Mouse (Mus musculus): Measurements from ENCODE around the gene 1700028J19Rik. TPM values are rescaled to one million over a fixed set of nuclear protein-coding genes. Genes with fewer than 3 reads are reported as not detected.
"Not testable (repeated sequence)": the region's sequence is repeated elsewhere in the genome, so short reads cannot be mapped to it uniquely, and the experiment has no call there.

The 1700028J19Rik gene
- polyA plus RNA-seq, 1 experiment from 2014 or later: 1.0 TPM

- DNase-seq (ENCODE audit: low spot score): peak; percentile 75
- WGBS: under 1% methylated on average over 23 of the region's 23 CpGs
- Histone ChIP-seq H3K4me3 (peak overlapping the region; percentile 93), H3K4me1 (replicated peaks) (peaks cover 32% of the 10 kb centered on the region), H3K36me3 (peaks cover 41% of the 10 kb centered on the region), H3K27ac (peak overlapping the region; percentile 97), H3K9me3 (no peaks in the 10 kb centered on the region), H3K27me3 (ENCODE audit: insufficient read depth, poor library complexity, severe bottlenecking) (no peaks in the 10 kb centered on the region)
These were observed 532 bp upstream of the 1700028J19Rik start for GRCm38 (mm10) chr7:44246984-44247470.

GRCm38 (mm10) chr7:44244080-44244479 is 2.4 kb downstream of the 1700028J19Rik start:
- WGBS: 50% methylated on average over 1 of the region's 1 CpGs
- Histone ChIP-seq H3K4me3 (no peak overlapping the region), H3K4me1 (replicated peaks) (peaks cover 22% of the 10 kb centered on the region)

DNA sequence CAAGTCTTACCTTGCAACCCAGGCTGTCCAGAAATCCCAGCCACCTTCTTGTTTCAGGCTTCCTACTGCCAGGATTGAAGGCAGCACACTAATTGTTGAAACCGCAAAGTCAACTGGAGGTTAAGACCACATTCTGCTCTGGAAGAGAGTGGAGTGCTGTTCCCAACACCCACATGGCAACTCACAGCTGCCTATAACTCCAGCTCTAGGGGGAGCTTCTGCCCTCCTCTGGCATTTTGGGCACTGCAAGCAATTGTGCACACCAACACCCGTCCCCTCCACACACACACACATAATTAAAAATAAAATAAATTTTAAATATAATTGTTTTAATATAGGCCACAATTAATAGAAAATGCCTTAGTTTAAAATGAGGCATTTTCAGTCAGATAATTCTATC is 5.3 kb downstream of the 1700028J19Rik start:
- 72% methylated on average over 2 of the region's 2 CpGs for WGBS
- Histone ChIP-seq H3K9me3 (0 out of 2 replicates have a peak, but pooled peaks cover 5% of the 10 kb centered on the region), H3K4me3 (no peak overlapping the region), H3K27ac (no peak overlapping the region), H3K36me3 (no peaks in the 10 kb centered on the region), H3K27me3 (ENCODE audit: insufficient read depth, poor library complexity, severe bottlenecking) (no peaks in the 10 kb centered on the region), H3K4me1 (replicated peaks) (peaks cover 9% of the 10 kb centered on the region)
- DNase-seq (ENCODE audit: low spot score): no peak

More at GRCm38 (mm10) chr7:44244080-44244479, 2.4 kb downstream of the 1700028J19Rik start:
- Histone ChIP-seq H3K9me3 (0 out of 2 replicates have a peak, but pooled peaks cover 5% of the 10 kb centered on the region), H3K27me3 (ENCODE audit: insufficient read depth, poor library complexity, severe bottlenecking) (no peaks in the 10 kb centered on the region), H3K27ac (no peak overlapping the region), H3K36me3 (peaks cover 14% of the 10 kb centered on the region)
- DNase-seq (ENCODE audit: low spot score): no peak

GRCm38 (mm10) chr7:44240712-44241111 is 5.8 kb downstream of the 1700028J19Rik start:
- H3K27ac ChIP-seq: no peak overlapping the region
- H3K9me3 ChIP-seq: 0 out of 2 replicates have a peak, but pooled peaks cover 5% of the 10 kb centered on the region
- H3K4me1 ChIP-seq (replicated peaks): peaks cover 7% of the 10 kb centered on the region
- H3K4me3 ChIP-seq: no peak overlapping the region
- no peak for DNase-seq (ENCODE audit: low spot score)
- no peaks in the 10 kb centered on the region for H3K27me3 ChIP-seq (ENCODE audit: insufficient read depth, poor library complexity, severe bottlenecking)
- no peaks in the 10 kb centered on the region for H3K36me3 ChIP-seq
- 60% methylated on average over 1 of the region's 1 CpGs for WGBS

GRCm38 (mm10) chr7:44239913-44240312 is 6.6 kb downstream of the 1700028J19Rik start:
- no peak overlapping the region for H3K27ac ChIP-seq
- H3K36me3 ChIP-seq: no peaks in the 10 kb centered on the region
- no peak for DNase-seq (ENCODE audit: low spot score)
- WGBS: 57% methylated on average over 2 of the region's 2 CpGs
- 0 out of 2 replicates have a peak, but pooled peaks cover 5% of the 10 kb centered on the region for H3K9me3 ChIP-seq
- H3K4me1 ChIP-seq (replicated peaks): no peaks in the 10 kb centered on the region
- no peak overlapping the region for H3K4me3 ChIP-seq
- H3K27me3 ChIP-seq (ENCODE audit: insufficient read depth, poor library complexity, severe bottlenecking): no peaks in the 10 kb centered on the region

DNA sequence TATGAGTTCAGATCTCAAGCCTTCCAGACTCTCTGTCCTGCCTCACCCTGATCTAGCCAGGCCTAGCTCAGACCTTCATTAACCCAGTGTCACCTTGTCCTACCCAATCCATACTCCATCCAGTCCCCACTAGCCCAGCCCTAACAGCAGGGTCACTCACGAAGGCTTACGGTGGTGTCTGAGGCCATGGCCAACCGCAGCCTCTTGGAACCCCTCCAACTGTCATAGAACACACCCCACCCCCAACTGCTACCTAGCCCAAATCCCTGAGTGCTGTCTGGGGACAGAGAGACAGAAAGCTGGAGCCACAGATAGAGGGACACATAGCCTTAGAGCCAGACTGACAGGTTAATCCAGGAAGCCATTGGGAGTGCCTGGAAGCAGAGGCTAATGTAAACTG is 10.6 kb downstream of the 1700028J19Rik start, which contains the start of gene Gm36864:
Gene Gm36864 (plus strand): TSS at position 269 of the 400 bp plus-strand sequence.
- DNase-seq (ENCODE audit: low spot score): no peak
- 84% methylated on average over 3 of the region's 3 CpGs for WGBS
- Histone ChIP-seq H3K9me3 (0 out of 2 replicates have a peak, but pooled peaks cover 4% of the 10 kb centered on the region), H3K4me3 (no peak within 1 kb of the TSS), H3K36me3 (no peaks in the 10 kb centered on the region), H3K27ac (no peak within 1 kb of the TSS), H3K27me3 (ENCODE audit: insufficient read depth, poor library complexity, severe bottlenecking) (no peaks in the 10 kb centered on the region), H3K4me1 (replicated peaks) (no peaks in the 10 kb centered on the region)

- no peak within 1 kb of the TSS for H3K27ac ChIP-seq
- WGBS: 37% methylated on average over 1 of the region's 1 CpGs
- no peaks in the 10 kb centered on the region for H3K9me3 ChIP-seq
- no peak within 1 kb of the TSS for H3K4me3 ChIP-seq
- no peaks in the 10 kb centered on the region for H3K27me3 ChIP-seq (ENCODE audit: insufficient read depth, poor library complexity, severe bottlenecking)
- no peaks in the 10 kb centered on the region for H3K4me1 ChIP-seq (replicated peaks)
- H3K36me3 ChIP-seq: no peaks in the 10 kb centered on the region
- no peak for DNase-seq (ENCODE audit: low spot score)
These were observed 21.4 kb downstream of the 1700028J19Rik start, which contains the start of gene Klk1 for GRCm38 (mm10) chr7:44225076-44225475. Gene Klk1 (plus strand): TSS chr7:44225360.

- WGBS: 86% methylated on average over 6 of the region's 6 CpGs
- H3K9me3 ChIP-seq; H3K4me1 ChIP-seq (replicated peaks); H3K36me3 ChIP-seq; H3K27me3 ChIP-seq (ENCODE audit: insufficient read depth, poor library complexity, severe bottlenecking); H3K4me3 ChIP-seq; H3K27ac ChIP-seq; DNase-seq (ENCODE audit: low spot score): not testable (repeated sequence)
These were observed 24.2 kb downstream of the 1700028J19Rik start for GRCm38 (mm10) chr7:44222335-44222734.

DNA sequence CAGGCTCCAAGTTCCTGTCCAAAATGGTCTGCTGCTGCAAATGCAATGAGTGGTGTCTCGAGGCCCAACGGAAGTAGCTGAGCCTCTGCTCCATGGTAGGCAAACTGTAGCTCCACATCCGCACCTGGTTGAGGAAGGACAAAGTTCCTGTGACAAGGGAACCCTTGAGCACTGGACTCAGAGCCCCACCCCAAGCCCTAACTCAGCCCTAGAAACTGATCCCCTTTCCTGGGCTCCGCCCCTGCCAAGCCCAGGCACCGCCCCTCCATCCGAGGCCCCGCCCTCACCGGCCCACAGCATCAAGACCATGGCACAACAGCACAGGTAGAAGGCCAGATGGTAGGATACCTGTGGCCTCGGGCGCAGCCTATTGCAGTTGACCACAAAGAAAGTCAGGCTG is 24.9 kb downstream of the 1700028J19Rik start:
- H3K36me3 ChIP-seq; DNase-seq (ENCODE audit: low spot score): not testable (repeated sequence)
- 74% methylated on average over 10 of the region's 10 CpGs for WGBS

GRCm38 (mm10) chr7:44215645-44216044 is 30.9 kb downstream of the 1700028J19Rik start, which contains the start of gene Klk1b5:
Gene Klk1b5 (plus strand): TSS chr7:44215945.
- no peak for DNase-seq (ENCODE audit: low spot score)
- no peaks in the 10 kb centered on the region for H3K9me3 ChIP-seq
- H3K36me3 ChIP-seq: no peaks in the 10 kb centered on the region
- H3K27ac ChIP-seq: no peak within 1 kb of the TSS
- 86% methylated on average over 1 of the region's 1 CpGs for WGBS
- H3K27me3 ChIP-seq (ENCODE audit: insufficient read depth, poor library complexity, severe bottlenecking): no peaks in the 10 kb centered on the region
- H3K4me1 ChIP-seq (replicated peaks): no peaks in the 10 kb centered on the region
- H3K4me3 ChIP-seq: no peak within 1 kb of the TSS

More for the DNA sequence above, 24.9 kb downstream of the 1700028J19Rik start:
- not testable (repeated sequence) for H3K27me3 ChIP-seq (ENCODE audit: insufficient read depth, poor library complexity, severe bottlenecking); H3K4me1 ChIP-seq (replicated peaks); H3K27ac ChIP-seq; H3K9me3 ChIP-seq; H3K4me3 ChIP-seq

GRCm38 (mm10) chr7:44208307-44208706 is 38.2 kb downstream of the 1700028J19Rik start:
- Histone ChIP-seq H3K4me3 (no peak overlapping the region), H3K36me3 (no peaks in the 10 kb centered on the region), H3K27ac (no peak overlapping the region), H3K27me3 (ENCODE audit: insufficient read depth, poor library complexity, severe bottlenecking) (no peaks in the 10 kb centered on the region), H3K4me1 (replicated peaks) (no peaks in the 10 kb centered on the region), H3K9me3 (no peaks in the 10 kb centered on the region)
- 82% methylated on average over 3 of the region's 3 CpGs for WGBS
- no peak for DNase-seq (ENCODE audit: low spot score)

DNA sequence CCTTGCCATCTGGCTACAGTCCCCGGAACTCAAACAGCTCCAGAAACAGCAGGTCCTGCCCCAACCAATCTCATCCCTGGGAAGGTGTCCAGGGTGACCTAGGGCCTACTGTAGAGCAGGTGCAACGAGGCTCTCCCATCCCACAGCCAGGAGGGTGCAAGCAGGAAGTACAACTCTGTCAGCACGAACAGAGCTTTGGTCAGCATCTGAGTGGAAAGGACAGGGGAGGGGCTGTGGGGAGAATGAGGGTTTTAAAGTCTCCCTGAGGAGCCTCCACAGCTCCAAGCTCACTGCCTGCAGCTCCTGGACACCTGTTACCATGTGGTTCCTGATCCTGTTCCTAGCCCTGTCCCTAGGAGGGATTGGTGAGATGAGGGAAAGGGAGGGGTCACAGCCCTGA is 39.4 kb downstream of the 1700028J19Rik start, which contains the start of gene Klk1b4:
Gene Klk1b4 (plus strand): TSS at position 301 of the 400 bp plus-strand sequence.
- WGBS: 62% methylated on average over 3 of the region's 3 CpGs

GRCm38 (mm10) chr7:44197891-44198290 is 48.6 kb downstream of the 1700028J19Rik start, which contains the start of gene Klk1b3:
Gene Klk1b3 (plus strand): TSS chr7:44198191.
- Histone ChIP-seq H3K4me3 (no peak within 1 kb of the TSS), H3K27ac (no peak within 1 kb of the TSS), H3K4me1 (replicated peaks) (no peaks in the 10 kb centered on the region), H3K27me3 (ENCODE audit: insufficient read depth, poor library complexity, severe bottlenecking) (no peaks in the 10 kb centered on the region), H3K9me3 (no peaks in the 10 kb centered on the region), H3K36me3 (no peaks in the 10 kb centered on the region)
- WGBS: 66% methylated on average over 3 of the region's 3 CpGs
- DNase-seq (ENCODE audit: low spot score): no peak

More for the DNA sequence above, 39.4 kb downstream of the 1700028J19Rik start, which contains the start of gene Klk1b4:
- H3K36me3 ChIP-seq; H3K27ac ChIP-seq; DNase-seq (ENCODE audit: low spot score); H3K4me3 ChIP-seq; H3K9me3 ChIP-seq; H3K27me3 ChIP-seq (ENCODE audit: insufficient read depth, poor library complexity, severe bottlenecking); H3K4me1 ChIP-seq (replicated peaks): not testable (repeated sequence)

Data from hindbrain, embryonic 10.5 days (tissue).